Mouse (Mus musculus): ENCODE measurements around the gene Map3k15. TPM values are rescaled to one million over a fixed set of nuclear protein-coding genes. Genes with fewer than 3 reads are reported as not detected.

Gene Map3k15
- polyA plus RNA-seq, 1 experiment from 2014 or later, result 0.48 TPM

GRCm38 (mm10) chrX:160136153-160136552 is 147.9 kb downstream of the Map3k15 start:
- 34% methylated on average over 5 of the region's 5 CpGs for WGBS
- no peak overlapping the region for H3K27ac ChIP-seq
- peak overlapping the region; percentile 65 for H3K4me3 ChIP-seq (replicated peaks)
- peak overlapping the region; percentile 61 for H3K4me2 ChIP-seq
- no peaks in the 10 kb centered on the region for H3K9me3 ChIP-seq (replicated peaks)
- no peak overlapping the region for H3K9ac ChIP-seq
- ATAC-seq (replicated peaks; ENCODE audit: low FRiP score), result no peak
- 0 out of 2 replicates have a peak, but pooled peaks cover 5% of the 10 kb centered on the region for H3K4me1 ChIP-seq
- 0 out of 2 replicates have a peak, but pooled peaks cover 7% of the 10 kb centered on the region for H3K36me3 ChIP-seq
- peaks cover 14% of the 10 kb centered on the region for H3K27me3 ChIP-seq

GRCm38 (mm10) chrX:160137177-160137860 is 149.1 kb downstream of the Map3k15 start:
- peaks cover 14% of the 10 kb centered on the region for H3K27me3 ChIP-seq
- H3K4me3 ChIP-seq (replicated peaks), result peak overlapping the region; percentile 65
- peak overlapping the region; percentile 62 for H3K9ac ChIP-seq
- H3K4me1 ChIP-seq, result 0 out of 2 replicates have a peak, but pooled peaks cover 5% of the 10 kb centered on the region
- no peaks in the 10 kb centered on the region for H3K9me3 ChIP-seq (replicated peaks)
- H3K36me3 ChIP-seq, result no peaks in the 10 kb centered on the region
- peak overlapping the region; percentile 96 for H3K27ac ChIP-seq
- 23% methylated on average over 18 of the region's 18 CpGs for WGBS
- peak overlapping the region; percentile 61 for H3K4me2 ChIP-seq
- peak; percentile 9 for ATAC-seq (replicated peaks; ENCODE audit: low FRiP score)

- H3K9me3 ChIP-seq (replicated peaks), result no peaks in the 10 kb centered on the region
- peak within 1 kb of the TSS; percentile 65 for H3K4me3 ChIP-seq (replicated peaks)
- peak within 1 kb of the TSS; percentile 96 for H3K27ac ChIP-seq
- peaks cover 14% of the 10 kb centered on the region for H3K27me3 ChIP-seq
- 20% methylated on average over 59 of the region's 67 CpGs for WGBS
- peak within 1 kb of the TSS; percentile 62 for H3K9ac ChIP-seq
- peak within 1 kb of the TSS; percentile 61 for H3K4me2 ChIP-seq
- no peaks in the 10 kb centered on the region for H3K36me3 ChIP-seq
- ATAC-seq (replicated peaks; ENCODE audit: low FRiP score), result peak; percentile 98
- 0 out of 2 replicates have a peak, but pooled peaks cover 5% of the 10 kb centered on the region for H3K4me1 ChIP-seq
Measured at GRCm38 (mm10) chrX:160137861-160138717, 149.9 kb downstream of the Map3k15 start, which contains the start of gene Pdha1. Gene Pdha1, minus strand, starts transcription at chrX:160138413.

DNA sequence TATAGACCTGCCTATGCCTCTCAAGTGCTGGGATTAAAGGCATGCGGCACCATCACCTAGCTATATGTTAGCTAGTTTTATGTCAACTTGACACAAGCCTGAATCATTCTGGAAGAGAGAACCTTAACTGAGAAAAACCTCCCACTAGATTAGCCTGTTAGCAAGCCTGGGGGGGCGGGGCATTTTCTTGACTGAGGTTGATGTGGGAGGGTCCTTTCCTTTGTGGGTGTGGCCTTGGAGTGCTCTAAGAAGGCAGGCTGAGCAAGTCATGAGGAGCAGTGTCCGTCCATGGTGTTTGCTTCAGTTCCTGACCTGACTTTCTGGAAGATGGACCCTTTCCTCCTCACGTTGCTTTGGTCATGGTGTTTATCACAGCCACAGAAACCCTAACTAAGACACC is 158.6 kb downstream of the Map3k15 start:
- Histone ChIP-seq H3K4me3 (replicated peaks) (no peak overlapping the region), H3K4me2 (no peak overlapping the region), H3K27me3 (0 out of 2 replicates have a peak, but pooled peaks cover 7% of the 10 kb centered on the region), H3K4me1 (no peaks in the 10 kb centered on the region), H3K27ac (no peak overlapping the region), H3K9me3 (replicated peaks) (no peaks in the 10 kb centered on the region), H3K9ac (no peak overlapping the region), H3K36me3 (no peaks in the 10 kb centered on the region)
- 78% methylated on average over 4 of the region's 4 CpGs for WGBS
- no peak for ATAC-seq (replicated peaks; ENCODE audit: low FRiP score)

DNA sequence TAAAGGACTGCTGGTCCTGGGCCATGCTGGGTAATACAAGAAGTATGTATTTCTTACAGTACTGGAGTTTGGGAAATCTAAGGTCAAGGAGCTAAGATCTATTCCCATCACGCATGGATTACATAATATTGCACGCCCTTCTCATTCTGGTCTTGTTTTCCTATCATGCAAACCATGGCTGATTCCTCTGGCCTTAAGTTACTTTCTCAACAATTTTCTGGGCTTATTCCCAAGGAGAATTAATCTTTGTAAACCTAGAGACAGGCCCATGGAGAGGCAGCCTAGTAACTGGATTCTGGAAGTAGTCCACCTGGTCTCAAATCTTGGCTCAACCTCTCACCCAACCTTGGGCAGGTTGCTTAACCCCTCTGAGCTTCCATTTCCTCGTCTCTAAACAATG is 159.2 kb downstream of the Map3k15 start:
- Histone ChIP-seq H3K9me3 (replicated peaks) (no peaks in the 10 kb centered on the region), H3K4me1 (no peaks in the 10 kb centered on the region)

DNA sequence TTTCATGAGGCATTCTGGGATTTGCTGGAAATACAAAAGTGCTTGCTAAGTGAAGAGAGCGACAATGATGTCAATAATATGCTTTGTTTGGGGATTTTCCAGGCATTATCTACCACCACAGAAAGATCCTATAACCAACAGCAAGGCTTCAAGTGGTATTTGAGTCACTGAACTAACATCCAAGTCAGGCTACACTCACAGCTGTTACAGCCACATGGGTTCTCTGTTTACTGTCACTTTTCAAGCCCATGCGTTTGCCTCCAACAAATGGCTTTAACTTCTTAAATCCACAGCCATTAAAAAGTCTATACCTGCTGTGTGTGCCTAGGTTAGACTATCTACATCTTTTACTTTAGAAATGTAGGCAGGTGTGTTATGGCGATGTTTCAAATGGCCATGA is 160.6 kb downstream of the Map3k15 start:
- Histone ChIP-seq H3K4me2 (no peak overlapping the region), H3K36me3 (no peaks in the 10 kb centered on the region), H3K4me1 (no peaks in the 10 kb centered on the region), H3K9ac (no peak overlapping the region), H3K27me3 (0 out of 2 replicates have a peak, but pooled peaks cover 7% of the 10 kb centered on the region), H3K27ac (no peak overlapping the region), H3K4me3 (replicated peaks) (no peak overlapping the region), H3K9me3 (replicated peaks) (no peaks in the 10 kb centered on the region)
- WGBS, result 89% methylated on average over 3 of the region's 3 CpGs
- no peak for ATAC-seq (replicated peaks; ENCODE audit: low FRiP score)

More for the DNA sequence above, 159.2 kb downstream of the Map3k15 start:
- H3K4me2 ChIP-seq, result no peak overlapping the region
- ATAC-seq (replicated peaks; ENCODE audit: low FRiP score), result no peak
- no peak overlapping the region for H3K27ac ChIP-seq
- H3K9ac ChIP-seq, result no peak overlapping the region
- H3K36me3 ChIP-seq, result no peaks in the 10 kb centered on the region
- 0 out of 2 replicates have a peak, but pooled peaks cover 7% of the 10 kb centered on the region for H3K27me3 ChIP-seq
- H3K4me3 ChIP-seq (replicated peaks), result no peak overlapping the region
- WGBS, result 88% methylated on average over 3 of the region's 3 CpGs

- Histone ChIP-seq H3K27me3 (0 out of 2 replicates have a peak, but pooled peaks cover 7% of the 10 kb centered on the region), H3K4me2 (no peak overlapping the region), H3K36me3 (no peaks in the 10 kb centered on the region), H3K9ac (no peak overlapping the region), H3K4me1 (no peaks in the 10 kb centered on the region), H3K4me3 (replicated peaks) (no peak overlapping the region), H3K9me3 (replicated peaks) (no peaks in the 10 kb centered on the region), H3K27ac (no peak overlapping the region)
- WGBS, result 67% methylated on average over 4 of the region's 4 CpGs
- no peak for ATAC-seq (replicated peaks; ENCODE audit: low FRiP score)
Measured at GRCm38 (mm10) chrX:160153147-160153815, 165.0 kb downstream of the Map3k15 start.

DNA sequence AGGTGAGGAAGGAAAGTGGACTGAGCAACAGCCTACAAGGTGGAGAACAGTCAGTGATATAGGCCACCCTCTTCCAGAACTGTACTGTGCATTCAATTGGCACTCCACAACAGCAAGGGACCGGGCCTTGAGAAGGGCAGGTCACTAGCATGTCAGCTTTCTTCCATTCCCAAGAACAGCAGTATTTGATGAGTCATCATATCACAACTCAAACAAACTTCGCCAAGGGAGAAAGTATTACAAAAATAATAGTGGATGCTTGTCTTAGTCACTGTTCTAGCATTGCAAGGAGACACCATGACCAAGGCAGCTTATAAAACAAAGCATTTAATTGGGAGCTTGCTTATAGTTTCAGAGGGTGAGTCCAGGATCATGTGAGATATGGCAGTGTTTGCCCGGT is 176.0 kb downstream of the Map3k15 start:
- no peaks in the 10 kb centered on the region for H3K9me3 ChIP-seq (replicated peaks)
- ATAC-seq (replicated peaks; ENCODE audit: low FRiP score), result no peak
- H3K27ac ChIP-seq, result no peak overlapping the region
- H3K4me2 ChIP-seq, result no peak overlapping the region
- no peaks in the 10 kb centered on the region for H3K4me1 ChIP-seq
- no peak overlapping the region for H3K9ac ChIP-seq
- H3K27me3 ChIP-seq, result peaks cover 7% of the 10 kb centered on the region; the same call in 1 of the 2 replicates
- WGBS, result 86% methylated on average over 3 of the region's 3 CpGs
- H3K36me3 ChIP-seq, result no peaks in the 10 kb centered on the region
- no peak overlapping the region for H3K4me3 ChIP-seq (replicated peaks)

DNA sequence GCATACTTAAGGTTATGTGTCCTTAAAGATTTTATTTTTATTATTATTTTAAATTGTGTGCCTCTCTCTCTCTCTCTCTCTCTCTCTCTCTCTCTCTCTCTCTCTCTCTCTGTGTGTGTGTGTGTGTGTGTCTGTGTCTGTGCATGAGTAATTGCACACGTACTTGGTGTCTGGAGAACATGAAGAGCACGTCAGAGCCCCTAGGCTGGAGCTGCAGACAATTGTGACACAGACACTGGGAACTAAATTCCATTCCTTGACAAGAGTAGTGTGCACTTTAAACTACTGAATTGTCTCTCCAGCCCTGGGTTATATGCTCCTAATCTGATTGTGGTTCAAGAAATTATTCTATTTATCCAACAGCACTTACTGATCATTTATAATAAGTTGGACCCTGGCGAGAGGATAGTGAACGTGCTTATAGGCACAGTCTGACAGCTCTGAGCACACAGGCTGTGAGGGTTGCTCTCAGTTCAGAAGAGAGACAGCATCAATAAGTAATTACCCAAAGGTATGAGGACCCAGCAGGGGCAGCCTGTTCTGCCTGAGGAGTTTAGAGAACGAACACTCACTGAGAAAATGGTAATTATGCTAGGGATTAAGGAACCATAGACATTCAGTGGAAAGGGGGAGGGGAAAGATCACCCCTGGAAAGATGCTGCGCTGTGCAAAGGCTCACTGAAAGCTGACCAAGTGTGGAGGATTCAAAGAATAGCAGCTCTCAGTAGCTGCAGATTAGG is 178.2 kb downstream of the Map3k15 start:
- H3K4me2 ChIP-seq, result no peak overlapping the region
- 41% methylated on average over 6 of the region's 6 CpGs for WGBS
- ATAC-seq (replicated peaks; ENCODE audit: low FRiP score), result no peak

DNA sequence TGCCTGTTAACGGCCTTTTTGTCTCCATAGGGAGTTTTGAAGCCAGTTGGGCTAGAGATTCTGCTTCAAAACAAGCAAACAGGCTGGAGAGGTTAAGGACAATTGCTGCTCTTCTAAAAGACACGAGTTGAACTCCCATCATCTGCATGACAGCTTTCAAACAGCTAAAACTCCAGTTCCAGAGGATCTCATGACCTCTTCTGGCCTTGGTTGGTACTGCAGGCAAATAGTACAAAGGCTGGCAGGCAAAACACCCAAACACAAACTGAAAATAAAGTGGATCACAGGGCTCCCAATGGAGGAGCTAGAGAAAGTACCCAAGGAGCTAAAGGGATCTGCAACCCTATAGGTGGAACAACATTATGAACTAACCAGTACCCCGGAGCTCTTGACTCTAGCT is 181.9 kb downstream of the Map3k15 start:
- H3K4me1 ChIP-seq, result no peaks in the 10 kb centered on the region
- no peak overlapping the region for H3K9ac ChIP-seq
- WGBS, result 20% methylated on average over 2 of the region's 3 CpGs
- no peaks in the 10 kb centered on the region for H3K9me3 ChIP-seq (replicated peaks)
- no peak overlapping the region for H3K27ac ChIP-seq
- peaks cover 10% of the 10 kb centered on the region; the same call in 1 of the 2 replicates for H3K27me3 ChIP-seq
- H3K4me3 ChIP-seq (replicated peaks), result no peak overlapping the region
- H3K36me3 ChIP-seq, result no peaks in the 10 kb centered on the region
- ATAC-seq (replicated peaks; ENCODE audit: low FRiP score), result no peak
- no peak overlapping the region for H3K4me2 ChIP-seq

More for the DNA sequence above, 178.2 kb downstream of the Map3k15 start:
- no peaks in the 10 kb centered on the region for H3K4me1 ChIP-seq
- no peak overlapping the region for H3K27ac ChIP-seq
- H3K9ac ChIP-seq, result no peak overlapping the region
- H3K27me3 ChIP-seq, result peaks cover 7% of the 10 kb centered on the region; the same call in 1 of the 2 replicates
- no peaks in the 10 kb centered on the region for H3K36me3 ChIP-seq
- no peak overlapping the region for H3K4me3 ChIP-seq (replicated peaks)
- H3K9me3 ChIP-seq (replicated peaks), result no peaks in the 10 kb centered on the region

Data from kidney, embryonic 15.5 days (tissue).